Mouse (Mus musculus) cortical plate, adult 2 months (tissue): ENCODE data around the gene Zfp800.

Experiments
- CTCF ChIP-seq: fragments of 200-500 bp; IDR thresholded peaks from 2 replicates; pipeline ENCODE4 v1.5.1; 2011; ENCODE audit warnings: mild to moderate bottlenecking, control low read depth, low read length; ENCODE audit not compliant: insufficient read depth; ENCODE audit errors: extremely low read depth
- POLR2A ChIP-seq: fragments of 200-500 bp; IDR thresholded peaks from 2 replicates; pipeline ENCODE4 v1.6.1; 2011; ENCODE audit warnings: mild to moderate bottlenecking, low read length, control low read depth; ENCODE audit not compliant: insufficient read depth; ENCODE audit errors: extremely low read depth

DNA sequence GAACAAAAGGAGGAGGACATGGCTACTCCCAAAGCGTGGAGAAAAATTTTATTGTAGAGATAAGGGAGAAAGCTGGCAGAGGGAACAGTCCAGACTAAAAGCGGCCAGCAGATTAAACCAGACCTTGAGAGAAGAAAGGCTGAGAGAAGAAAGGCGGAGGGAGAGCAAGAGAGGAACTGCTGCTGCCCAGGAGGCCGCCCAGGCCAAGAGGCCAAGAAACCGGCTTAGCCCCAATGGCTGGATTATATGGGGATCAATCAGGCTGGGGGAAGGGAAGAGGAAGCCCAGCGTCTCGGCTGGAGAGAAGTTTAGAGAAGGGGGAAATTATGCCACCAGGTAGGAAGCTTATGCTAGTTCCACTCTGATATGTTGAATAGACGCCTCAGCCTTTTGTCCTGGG, 101.5 kb downstream of the Zfp800 start:
- no peak for TF ChIP-seq CTCF
- TF ChIP-seq POLR2A: no peak
